Mouse (Mus musculus): ENCODE measurements around the gene Polr2h. TPM values are rescaled to one million over a fixed set of nuclear protein-coding genes. Genes with fewer than 3 reads are reported as not detected.

The Polr2h gene
- polyA plus RNA-seq, 1 experiment from 2014 or later, result 113 TPM

GRCm38 (mm10) chr16:20676702-20677101, 40.8 kb upstream of the Polr2h start:
- Histone ChIP-seq H3K4me3 (ENCODE audit: low read depth, low read length) (no peak overlapping the region), H3K27me3 (ENCODE audit: control insufficient read depth, insufficient read depth, low read length) (no peaks in the 10 kb centered on the region), H3K4me1 (ENCODE audit: control insufficient read depth, insufficient read depth, low read length) (peaks cover 9% of the 10 kb centered on the region), H3K4me2 (replicated peaks; ENCODE audit: low read depth, low read length) (no peak overlapping the region), H3K27ac (ENCODE audit: low read length) (no peak overlapping the region), H3K9me3 (ENCODE audit: control insufficient read depth, low read depth, low read length) (no peaks in the 10 kb centered on the region), H3K36me3 (ENCODE audit: control insufficient read depth, insufficient read depth, low read length) (peaks cover 67% of the 10 kb centered on the region), H3K9ac (replicated peaks; ENCODE audit: low read depth, low read length) (no peak overlapping the region)
- WGBS, result 72% methylated on average over 4 of the region's 4 CpGs
- ATAC-seq (ENCODE audit: insufficient number of reproducible peaks, insufficient read depth, low FRiP score, low read depth), result no peak

GRCm38 (mm10) chr16:20677380-20677779, 40.1 kb upstream of the Polr2h start:
- no peak overlapping the region for H3K9ac ChIP-seq (replicated peaks; ENCODE audit: low read depth, low read length)
- ATAC-seq (ENCODE audit: insufficient number of reproducible peaks, insufficient read depth, low FRiP score, low read depth), result no peak
- WGBS, result 89% methylated on average over 5 of the region's 5 CpGs
- no peaks in the 10 kb centered on the region for H3K27me3 ChIP-seq (ENCODE audit: control insufficient read depth, insufficient read depth, low read length)
- H3K36me3 ChIP-seq (ENCODE audit: control insufficient read depth, insufficient read depth, low read length), result peaks cover 74% of the 10 kb centered on the region
- H3K4me2 ChIP-seq (replicated peaks; ENCODE audit: low read depth, low read length), result no peak overlapping the region
- H3K4me3 ChIP-seq (ENCODE audit: low read depth, low read length), result no peak overlapping the region
- no peak overlapping the region for H3K27ac ChIP-seq (ENCODE audit: low read length)
- H3K4me1 ChIP-seq (ENCODE audit: control insufficient read depth, insufficient read depth, low read length), result peaks cover 9% of the 10 kb centered on the region
- no peaks in the 10 kb centered on the region for H3K9me3 ChIP-seq (ENCODE audit: control insufficient read depth, low read depth, low read length)

DNA sequence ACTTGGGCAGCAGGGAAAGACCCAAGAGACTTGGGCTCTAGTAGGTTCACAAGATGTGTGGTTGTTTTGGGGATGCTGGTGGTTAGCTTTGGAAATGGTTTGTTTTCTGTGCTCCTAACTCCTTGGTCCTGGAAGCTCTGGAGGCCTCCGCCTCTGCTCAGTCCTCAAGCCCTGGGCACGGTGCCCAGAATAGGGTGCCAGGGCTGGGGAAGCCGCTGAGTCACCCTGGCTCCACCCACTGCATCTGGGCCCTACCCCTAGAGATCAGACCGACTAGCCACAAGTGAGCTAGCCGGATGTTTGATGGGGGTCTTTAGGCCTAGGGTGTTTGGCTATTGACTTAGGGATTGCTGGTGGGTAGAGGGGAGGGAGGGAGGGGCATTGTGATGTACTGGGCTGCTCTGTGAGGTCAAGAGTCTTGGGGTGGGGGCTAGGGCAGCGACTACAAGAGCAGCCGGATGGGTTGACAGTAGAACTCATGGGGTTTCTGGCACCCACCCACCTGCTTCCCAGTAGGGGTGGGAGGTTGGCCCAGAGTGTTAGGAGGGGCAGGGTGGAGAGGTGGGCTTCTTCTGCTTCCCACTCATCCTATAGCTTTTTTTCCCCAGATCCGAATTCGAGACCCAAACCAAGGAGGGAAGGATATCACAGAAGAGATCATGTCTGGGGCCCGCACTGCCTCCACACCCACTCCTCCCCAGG, 39.3 kb upstream of the Polr2h start:
- no peaks in the 10 kb centered on the region for H3K27me3 ChIP-seq (ENCODE audit: control insufficient read depth, insufficient read depth, low read length)
- H3K9ac ChIP-seq (replicated peaks; ENCODE audit: low read depth, low read length), result no peak overlapping the region
- H3K4me3 ChIP-seq (ENCODE audit: low read depth, low read length), result no peak overlapping the region
- peaks cover 9% of the 10 kb centered on the region for H3K4me1 ChIP-seq (ENCODE audit: control insufficient read depth, insufficient read depth, low read length)
- WGBS, result 73% methylated on average over 10 of the region's 10 CpGs
- H3K27ac ChIP-seq (ENCODE audit: low read length), result no peak overlapping the region
- H3K4me2 ChIP-seq (replicated peaks; ENCODE audit: low read depth, low read length), result no peak overlapping the region
- no peaks in the 10 kb centered on the region for H3K9me3 ChIP-seq (ENCODE audit: control insufficient read depth, low read depth, low read length)
- no peak for ATAC-seq (ENCODE audit: insufficient number of reproducible peaks, insufficient read depth, low FRiP score, low read depth)
- H3K36me3 ChIP-seq (ENCODE audit: control insufficient read depth, insufficient read depth, low read length), result peaks cover 82% of the 10 kb centered on the region

DNA sequence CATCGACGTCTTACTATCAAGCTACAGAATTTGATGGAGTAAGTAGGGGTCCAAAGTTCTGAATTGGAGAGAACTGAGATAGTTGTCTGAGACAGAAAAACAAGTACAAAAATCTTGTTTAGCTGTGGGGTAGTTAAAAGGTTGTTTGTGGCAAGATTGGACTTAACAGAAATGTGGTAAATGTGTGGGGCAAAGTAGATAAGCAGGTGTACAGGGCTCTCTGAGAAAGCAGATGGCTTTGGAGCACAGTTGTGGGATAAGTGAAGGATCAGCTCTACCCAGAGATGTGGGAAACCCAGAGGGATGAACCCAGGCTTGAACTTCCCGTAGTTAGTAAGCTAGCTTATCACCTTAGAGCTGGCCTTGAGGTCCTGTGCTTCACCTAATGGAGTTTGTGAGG, 26.7 kb upstream of the Polr2h start:
- Histone ChIP-seq H3K9me3 (ENCODE audit: control insufficient read depth, low read depth, low read length) (no peaks in the 10 kb centered on the region), H3K4me2 (replicated peaks; ENCODE audit: low read depth, low read length) (no peak overlapping the region), H3K27ac (ENCODE audit: low read length) (no peak overlapping the region), H3K4me3 (ENCODE audit: low read depth, low read length) (no peak overlapping the region), H3K36me3 (ENCODE audit: control insufficient read depth, insufficient read depth, low read length) (peaks cover 61% of the 10 kb centered on the region), H3K9ac (replicated peaks; ENCODE audit: low read depth, low read length) (no peak overlapping the region), H3K27me3 (ENCODE audit: control insufficient read depth, insufficient read depth, low read length) (no peaks in the 10 kb centered on the region), H3K4me1 (ENCODE audit: control insufficient read depth, insufficient read depth, low read length) (peaks cover 4% of the 10 kb centered on the region; the same call in 1 of the 2 replicates)
- ATAC-seq (ENCODE audit: insufficient number of reproducible peaks, insufficient read depth, low FRiP score, low read depth), result no peak
- WGBS, result 83% methylated on average over 3 of the region's 3 CpGs

- 83% methylated on average over 1 of the region's 1 CpGs for WGBS
- H3K36me3 ChIP-seq (ENCODE audit: control insufficient read depth, insufficient read depth, low read length), result peaks cover 53% of the 10 kb centered on the region
These were observed 25.8 kb upstream of the Polr2h start for GRCm38 (mm10) chr16:20691617-20692016.

GRCm38 (mm10) chr16:20692241-20692965, 25.1 kb upstream of the Polr2h start:
- Histone ChIP-seq H3K27ac (ENCODE audit: low read length) (no peak overlapping the region), H3K4me1 (ENCODE audit: control insufficient read depth, insufficient read depth, low read length) (peaks cover 7% of the 10 kb centered on the region), H3K4me3 (ENCODE audit: low read depth, low read length) (no peak overlapping the region), H3K9ac (replicated peaks; ENCODE audit: low read depth, low read length) (no peak overlapping the region), H3K36me3 (ENCODE audit: control insufficient read depth, insufficient read depth, low read length) (peaks cover 45% of the 10 kb centered on the region), H3K9me3 (ENCODE audit: control insufficient read depth, low read depth, low read length) (no peaks in the 10 kb centered on the region), H3K27me3 (ENCODE audit: control insufficient read depth, insufficient read depth, low read length) (no peaks in the 10 kb centered on the region), H3K4me2 (replicated peaks; ENCODE audit: low read depth, low read length) (peak overlapping the region; percentile 69; the same call in 1 of the 2 replicates)
- 46% methylated on average over 16 of the region's 16 CpGs for WGBS
- no peak for ATAC-seq (ENCODE audit: insufficient number of reproducible peaks, insufficient read depth, low FRiP score, low read depth)

More at GRCm38 (mm10) chr16:20691617-20692016, 25.8 kb upstream of the Polr2h start:
- Histone ChIP-seq H3K4me2 (replicated peaks; ENCODE audit: low read depth, low read length) (no peak overlapping the region), H3K9me3 (ENCODE audit: control insufficient read depth, low read depth, low read length) (no peaks in the 10 kb centered on the region), H3K4me3 (ENCODE audit: low read depth, low read length) (no peak overlapping the region), H3K9ac (replicated peaks; ENCODE audit: low read depth, low read length) (no peak overlapping the region), H3K27me3 (ENCODE audit: control insufficient read depth, insufficient read depth, low read length) (no peaks in the 10 kb centered on the region), H3K27ac (ENCODE audit: low read length) (no peak overlapping the region), H3K4me1 (ENCODE audit: control insufficient read depth, insufficient read depth, low read length) (peaks cover 7% of the 10 kb centered on the region)
- ATAC-seq (ENCODE audit: insufficient number of reproducible peaks, insufficient read depth, low FRiP score, low read depth), result no peak

DNA sequence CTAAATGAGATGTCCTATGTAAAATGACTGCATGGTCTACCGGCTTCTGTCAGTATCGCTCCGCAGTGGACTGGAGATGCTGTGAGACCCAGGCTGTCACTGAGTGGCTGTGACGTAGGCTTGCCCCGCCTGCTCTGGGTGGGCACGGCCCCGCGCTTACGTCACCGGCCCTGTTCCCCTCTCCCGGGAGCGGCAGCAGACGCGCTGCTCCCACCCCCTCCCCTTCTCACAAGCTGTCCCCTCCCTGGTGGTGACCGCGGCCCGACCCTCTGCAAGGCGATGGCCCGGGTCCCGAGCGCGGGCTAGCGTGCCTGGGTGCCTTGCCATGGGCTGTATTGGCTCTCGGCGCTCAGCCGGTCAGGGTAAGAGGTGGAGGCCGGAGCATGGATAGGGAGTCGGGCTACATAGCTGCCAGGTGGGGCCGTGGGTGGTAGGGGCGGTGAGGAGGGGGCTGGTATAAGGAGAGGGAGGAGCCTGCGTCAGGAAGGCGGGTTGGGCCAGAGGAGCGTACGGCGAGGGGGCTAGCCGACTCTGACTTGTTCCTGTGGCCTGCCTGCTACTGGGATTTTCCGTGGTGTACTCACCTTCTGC, 24.3 kb upstream of the Polr2h start, which contains the start of gene Fam131a:
TSS of gene Fam131a (plus strand) at position 131 of the 591 bp plus-strand sequence.
- H3K36me3 ChIP-seq (ENCODE audit: control insufficient read depth, insufficient read depth, low read length), result peaks cover 37% of the 10 kb centered on the region
- no peaks in the 10 kb centered on the region for H3K27me3 ChIP-seq (ENCODE audit: control insufficient read depth, insufficient read depth, low read length)
- peak within 1 kb of the TSS; percentile 69 for H3K4me2 ChIP-seq (replicated peaks; ENCODE audit: low read depth, low read length)
- peaks cover 7% of the 10 kb centered on the region for H3K4me1 ChIP-seq (ENCODE audit: control insufficient read depth, insufficient read depth, low read length)
- peak within 1 kb of the TSS; percentile 55 for H3K9ac ChIP-seq (replicated peaks; ENCODE audit: low read depth, low read length)
- peak within 1 kb of the TSS; percentile 56 for H3K4me3 ChIP-seq (ENCODE audit: low read depth, low read length)
- peak within 1 kb of the TSS; percentile 84 for H3K27ac ChIP-seq (ENCODE audit: low read length)
- ATAC-seq (ENCODE audit: insufficient number of reproducible peaks, insufficient read depth, low FRiP score, low read depth), result peak; percentile 94
- WGBS, result 1% methylated on average over 34 of the region's 37 CpGs
- H3K9me3 ChIP-seq (ENCODE audit: control insufficient read depth, low read depth, low read length), result no peaks in the 10 kb centered on the region

- ATAC-seq (ENCODE audit: insufficient number of reproducible peaks, insufficient read depth, low FRiP score, low read depth), result no peak
- Histone ChIP-seq H3K36me3 (ENCODE audit: control insufficient read depth, insufficient read depth, low read length) (peaks cover 21% of the 10 kb centered on the region), H3K27me3 (ENCODE audit: control insufficient read depth, insufficient read depth, low read length) (no peaks in the 10 kb centered on the region), H3K9ac (replicated peaks; ENCODE audit: low read depth, low read length) (no peak overlapping the region), H3K4me2 (replicated peaks; ENCODE audit: low read depth, low read length) (no peak overlapping the region), H3K4me3 (ENCODE audit: low read depth, low read length) (no peak overlapping the region), H3K9me3 (ENCODE audit: control insufficient read depth, low read depth, low read length) (no peaks in the 10 kb centered on the region), H3K27ac (ENCODE audit: low read length) (no peak overlapping the region), H3K4me1 (ENCODE audit: control insufficient read depth, insufficient read depth, low read length) (peaks cover 7% of the 10 kb centered on the region)
- 79% methylated on average over 8 of the region's 8 CpGs for WGBS
These were observed 22.7 kb upstream of the Polr2h start for GRCm38 (mm10) chr16:20694781-20695180.

Data from stomach, embryonic 14.5 days (tissue).